Mouse (Mus musculus): Measurements from ENCODE around the gene Cass4.

- TF ChIP-seq TBP (IDR thresholded peaks at IDR 0.05; ENCODE audit: low read depth, low read length): no peak
- TF ChIP-seq JUND (IDR thresholded peaks at IDR 0.05; ENCODE audit: low read depth, low read length): no peak
- TF ChIP-seq POLR2AphosphoS5 (IDR thresholded peaks at IDR 0.05; ENCODE audit: borderline replicate concordance, low read depth, low read length): no peak
- no peak for TF ChIP-seq GATA1 (IDR thresholded peaks at IDR 0.05; ENCODE audit: low read depth, low read length)
- TF ChIP-seq TAL1 (IDR thresholded peaks at IDR 0.05; ENCODE audit: low read length): no peak
- TF ChIP-seq ZNF384 (IDR thresholded peaks at IDR 0.05; ENCODE audit: low read depth, low read length): no peak
- no peak for TF ChIP-seq USF2 (IDR thresholded peaks at IDR 0.05; ENCODE audit: borderline replicate concordance in 1 of 2, insufficient read depth in 1 of 2, low read depth in 1 of 2, low read length in 2 of 2)
- TF ChIP-seq CTCF (IDR thresholded peaks at IDR 0.05 in 2 of 3, conservative IDR thresholded peaks at IDR 0.05 in 1 of 3; ENCODE audit: control insufficient read depth in 1 of 3, insufficient read depth in 1 of 3, low read depth in 2 of 3, low read length in 3 of 3, poor library complexity in 1 of 3, severe bottlenecking in 1 of 3): no peak
- no peak for TF ChIP-seq UBTF (IDR thresholded peaks at IDR 0.05; ENCODE audit: borderline replicate concordance, insufficient read depth, low read depth, low read length)
- no peak for TF ChIP-seq NRF1 (IDR thresholded peaks at IDR 0.05; ENCODE audit: insufficient read depth, low read depth, low read length, poor library complexity, severe bottlenecking)
- TF ChIP-seq USF1 (IDR thresholded peaks at IDR 0.05; ENCODE audit: low read depth, low read length): no peak
- no peak for TF ChIP-seq MAX (IDR thresholded peaks at IDR 0.05; ENCODE audit: low read length)
- no peak for TF ChIP-seq ELF1 (IDR thresholded peaks at IDR 0.05; ENCODE audit: low read depth, low read length)
- no peak for TF ChIP-seq E2F4 (IDR thresholded peaks at IDR 0.05; ENCODE audit: borderline replicate concordance, low read depth, low read length)
Observed at GRCm38 (mm10) chr2:172472318-172472717, 78.7 kb downstream of the Cass4 start, which contains the start of gene Fam209.

Measured in MEL (cell line).